Mouse (Mus musculus) granulocyte monocyte progenitor cell, adult 5-6 weeks (primary cell): ENCODE data around the gene Pkd1l1. TPM values are rescaled to one million over a fixed set of nuclear protein-coding genes. Genes with fewer than 3 reads are reported as not detected.

ENCODE experiments used
- ATAC-seq: replicated peaks from 2 replicates; pipeline ENCODE4 v1.8.0; 2016; ENCODE audit warnings: mild to moderate bottlenecking, moderate TSS enrichment, inconsistent platforms; ENCODE audit not compliant: poor library complexity, severe bottlenecking
- total RNA-seq, 2 experiments: library from RNA; stranded (forward) in 1 of 2; stranded (reverse) in 1 of 2; fragments of 200-712, 200-1000 nt in 1 of 2; fragments of >200 nt in 1 of 2; fragmentation: Nextera tagmentation in 1 of 2; gene quantifications; 2 replicates each; pipeline ENCODE4 v1.2.3; 2014 to 2017

Gene Pkd1l1
- total RNA-seq, 2 experiments from 2014 or later = 0.11 TPM; not detected in 1

GRCm38 (mm10) chr11:8828836-8829526, 144.1 kb downstream of the Pkd1l1 start:
- peak; percentile 60 for ATAC-seq

- peak; percentile 76 for ATAC-seq
Measured at GRCm38 (mm10) chr11:8826609-8827008, 146.5 kb downstream of the Pkd1l1 start.

GRCm38 (mm10) chr11:8826046-8826445, 147.0 kb downstream of the Pkd1l1 start:
- no peak for ATAC-seq

- ATAC-seq = no peak
Measured at GRCm38 (mm10) chr11:8825413-8825812, 147.7 kb downstream of the Pkd1l1 start.

GRCm38 (mm10) chr11:8821403-8821802, 151.7 kb downstream of the Pkd1l1 start:
- ATAC-seq = no peak

GRCm38 (mm10) chr11:8817376-8817775, 155.7 kb downstream of the Pkd1l1 start:
- ATAC-seq = no peak

- no peak for ATAC-seq
Measured at GRCm38 (mm10) chr11:8814097-8814790, 158.8 kb downstream of the Pkd1l1 start.

- no peak for ATAC-seq
Measured at GRCm38 (mm10) chr11:8811506-8812100, 161.5 kb downstream of the Pkd1l1 start.

GRCm38 (mm10) chr11:8809644-8810043, 163.4 kb downstream of the Pkd1l1 start:
- no peak for ATAC-seq

- no peak for ATAC-seq
Measured at GRCm38 (mm10) chr11:8807009-8807408, 166.1 kb downstream of the Pkd1l1 start.

- ATAC-seq = no peak
Measured at GRCm38 (mm10) chr11:8804178-8804577, 168.9 kb downstream of the Pkd1l1 start.

GRCm38 (mm10) chr11:8797486-8797885, 175.6 kb downstream of the Pkd1l1 start:
- ATAC-seq = no peak

- no peak for ATAC-seq
Measured at GRCm38 (mm10) chr11:8795031-8795430, 178.0 kb downstream of the Pkd1l1 start.

GRCm38 (mm10) chr11:8792146-8792545, 180.9 kb downstream of the Pkd1l1 start:
- peak; percentile 36; the same call in 1 of the 2 replicates for ATAC-seq

GRCm38 (mm10) chr11:8789186-8789585, 183.9 kb downstream of the Pkd1l1 start:
- no peak for ATAC-seq

- peak; percentile 94 for ATAC-seq
Measured at GRCm38 (mm10) chr11:8787604-8788003, 185.5 kb downstream of the Pkd1l1 start.

GRCm38 (mm10) chr11:8784413-8784812, 188.7 kb downstream of the Pkd1l1 start:
- no peak for ATAC-seq

GRCm38 (mm10) chr11:8782141-8782465, 191.0 kb downstream of the Pkd1l1 start:
- ATAC-seq = no peak

- ATAC-seq = no peak
Measured at GRCm38 (mm10) chr11:8781308-8782140, 191.5 kb downstream of the Pkd1l1 start.

- ATAC-seq = no peak
Measured at GRCm38 (mm10) chr11:8779427-8779826, 193.6 kb downstream of the Pkd1l1 start.
